In the genomic region with DNA sequence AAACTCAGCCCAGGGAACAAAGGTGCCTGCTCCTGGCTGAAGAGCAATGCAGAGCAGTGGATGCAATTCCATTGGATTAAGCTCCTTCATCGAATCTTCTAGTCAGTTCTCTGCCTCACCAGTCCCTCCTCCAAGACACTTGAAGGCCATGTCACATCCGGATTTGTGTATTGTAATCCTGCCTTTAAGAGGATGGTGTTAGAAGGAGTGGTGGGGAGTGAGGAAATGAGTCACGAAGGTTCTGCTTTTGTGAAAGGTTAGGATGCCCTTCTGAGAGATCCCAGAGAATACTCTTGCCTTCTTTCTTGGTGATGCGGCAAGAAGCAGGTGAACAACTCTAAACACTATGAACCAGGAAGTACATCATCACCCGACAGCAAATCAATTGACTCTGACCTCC, we compare ENCODE assay signal across 25 mouse cellular contexts.
"Had no signal": no experiment of that assay in that cellular context is flagged by ENCODE, and none has a peak within 500 bp of the region (broad histone marks: within the 10 kb centered on the region; RNA-seq: fewer than 3 reads in every experiment).

No protein-coding gene starts in this region.

- H3K27ac ChIP-seq: heart, adult 2 months; heart, embryonic 13.5 days; heart, embryonic 15.5 days; hindbrain, embryonic 10.5 days; hindbrain, embryonic 12.5 days; hindbrain, embryonic 14.5 days; layer of hippocampus, adult 2 months; left cerebral cortex, adult 2 months; limb, embryonic 10.5 days; limb, embryonic 12.5 days had no signal

- H3K36me3 ChIP-seq: heart, embryonic 13.5 days; heart, embryonic 15.5 days; hindbrain, embryonic 10.5 days; hindbrain, embryonic 12.5 days; limb, embryonic 10.5 days; limb, embryonic 12.5 days had no signal

- H3K9ac ChIP-seq: forebrain, postnatal 0 days; heart, embryonic 13.5 days; heart, embryonic 15.5 days; hindbrain, embryonic 12.5 days; hindbrain, embryonic 14.5 days; limb, embryonic 12.5 days had no signal

- ATAC-seq: forebrain, postnatal 0 days; hindbrain, embryonic 16.5 days; inflammation-experienced regulatory T-cells, adult 6 months; intestine, postnatal 0 days had no signal

- H3K4me2 ChIP-seq: heart, embryonic 11.5 days; heart, embryonic 13.5 days; heart, embryonic 15.5 days; hindbrain, embryonic 12.5 days; hindbrain, embryonic 14.5 days; limb, embryonic 12.5 days had no signal

- DNase-seq: gastrocnemius, postnatal 14 days; gastrocnemius, postnatal 36 days; heart, adult 2 months; heart, postnatal 14 days; heart, postnatal 4 days; kidney, adult 18-20 months; kidney, adult 8-10 months; kidney, postnatal 10 days; kidney, postnatal 25 days; kidney, postnatal 4 days; liver had no signal

- H3K27me3 ChIP-seq: heart, embryonic 13.5 days; heart, embryonic 15.5 days; hindbrain, embryonic 12.5 days had no signal

- H3K9me3 ChIP-seq: heart, embryonic 13.5 days; heart, embryonic 15.5 days; hindbrain, embryonic 10.5 days; hindbrain, embryonic 12.5 days; limb, embryonic 10.5 days; limb, embryonic 12.5 days had no signal

- H3K4me1 ChIP-seq: heart, embryonic 13.5 days; heart, embryonic 15.5 days; hindbrain, embryonic 12.5 days had no signal

- H3K4me3 ChIP-seq: heart, adult 2 months; heart, embryonic 13.5 days; heart, embryonic 15.5 days; hindbrain, embryonic 10.5 days; hindbrain, embryonic 12.5 days; layer of hippocampus, adult 2 months; left cerebral cortex, adult 2 months; limb, embryonic 10.5 days; limb, embryonic 12.5 days had no signal
